Mouse (Mus musculus) hindbrain, embryonic 11.5 days (tissue): ENCODE data around the gene Afg1l. TPM values are rescaled to one million over a fixed set of nuclear protein-coding genes. Genes with fewer than 3 reads are reported as not detected.

Source experiments
- ATAC-seq: fragments of 200-750 bp; cut with Nextera tagmentation; 2 replicates; pipeline ENCODE4 v1.8.0; 2017; ENCODE audit warnings: mild to moderate bottlenecking, moderate TSS enrichment, moderate library complexity; ENCODE audit not compliant: low FRiP score
- DNase-seq: peaks from one replicate; pipeline ENCODE4 v3.0.0-alpha.2; 2015; ENCODE audit warnings: low spot score
- H3K27ac ChIP-seq: fragments of 300-500 bp; sonication (generic); 2 replicates; pipeline ENCODE4 v1.5.1; 2014; ENCODE audit warnings: mild to moderate bottlenecking, low read depth, low read length
- H3K27me3 ChIP-seq: fragments of 300-500 bp; sonication (generic); 2 replicates; pipeline ENCODE4 v1.6.1; 2014; ENCODE audit warnings: mild to moderate bottlenecking, low read length, moderate library complexity, mixed read lengths; ENCODE audit not compliant: control insufficient read depth, insufficient read depth
- H3K36me3 ChIP-seq: fragments of 300-500 bp; sonication (generic); 2 replicates; pipeline ENCODE4 v1.6.1; 2014; ENCODE audit warnings: mild to moderate bottlenecking, low read length, moderate library complexity, mixed read lengths; ENCODE audit not compliant: control insufficient read depth, insufficient read depth
- H3K4me1 ChIP-seq: fragments of 300-500 bp; sonication (generic); replicated peaks from 2 replicates; pipeline ENCODE4 v1.6.1; 2014; ENCODE audit warnings: low read length, mixed read lengths; ENCODE audit not compliant: control insufficient read depth, insufficient read depth
- H3K4me2 ChIP-seq: fragments of 300-500 bp; sonication (generic); replicated peaks from 2 replicates; pipeline ENCODE4 v1.6.1; 2014; ENCODE audit warnings: mild to moderate bottlenecking, low read depth, low read length
- H3K4me3 ChIP-seq: fragments of 300-500 bp; sonication (generic); 2 replicates; pipeline ENCODE4 v1.5.1; 2014; ENCODE audit warnings: low read depth, low read length
- H3K9ac ChIP-seq: fragments of 300-500 bp; sonication (generic); 2 replicates; pipeline ENCODE4 v1.6.1; 2014; ENCODE audit warnings: low read depth, low read length
- H3K9me3 ChIP-seq: fragments of 300-500 bp; sonication (generic); 2 replicates; pipeline ENCODE4 v1.6.1; 2016; ENCODE audit warnings: low read length; ENCODE audit not compliant: control insufficient read depth
- WGBS: fragments of 180-500 bp; shearing (Covaris S2); extraction: QIAGEN DNeasy Blood & Tissue Kit; methylation state at CpG from one replicate; pipeline ENCODE4 v1.1.7; 2014; 5-methylcytosine and 5-hydroxymethylcytosine counted together
- polyA plus RNA-seq: library from polyadenylated mRNA; unstranded; fragments of >200 nt; fragmentation: Nextera tagmentation; extraction: Ambion mirVana; gene quantifications from 2 replicates; pipeline ENCODE4 v1.2.1, GENCODE M21; 2014

Afg1l gene
- polyA plus RNA-seq, 1 experiment from 2014 or later, result 5.1 TPM

- DNase-seq (peak; percentile 3), ATAC-seq (no peak)
- Histone ChIP-seq H3K27me3 (no peaks in the 10 kb centered on the region), H3K4me3 (no peak overlapping the region), H3K36me3 (no peaks in the 10 kb centered on the region), H3K9me3 (no peaks in the 10 kb centered on the region), H3K4me2 (no peak overlapping the region), H3K4me1 (peaks cover 4% of the 10 kb centered on the region), H3K9ac (no peak overlapping the region), H3K27ac (no peak overlapping the region)
- 42% methylated on average over 10 of the region's 10 CpGs for WGBS
These were observed 60.7 kb downstream of the Afg1l start for GRCm38 (mm10) chr10:42417530-42418174.

GRCm38 (mm10) chr10:42415821-42416470 lies 62.4 kb downstream of the Afg1l start:
- WGBS, result 88% methylated on average over 4 of the region's 4 CpGs
- ATAC-seq (no peak), DNase-seq (no peak)
- no peak overlapping the region for H3K4me3 ChIP-seq
- no peak overlapping the region for H3K27ac ChIP-seq
- no peak overlapping the region for H3K9ac ChIP-seq
- H3K36me3 ChIP-seq, result no peaks in the 10 kb centered on the region
- H3K9me3 ChIP-seq, result no peaks in the 10 kb centered on the region
- H3K27me3 ChIP-seq, result no peaks in the 10 kb centered on the region
- no peak overlapping the region for H3K4me2 ChIP-seq
- peaks cover 4% of the 10 kb centered on the region for H3K4me1 ChIP-seq

- Histone ChIP-seq H3K4me1 (no peaks in the 10 kb centered on the region), H3K9ac (no peak overlapping the region), H3K9me3 (no peaks in the 10 kb centered on the region), H3K4me3 (no peak overlapping the region), H3K27ac (no peak overlapping the region), H3K4me2 (no peak overlapping the region), H3K27me3 (no peaks in the 10 kb centered on the region), H3K36me3 (no peaks in the 10 kb centered on the region)
- no peak for ATAC-seq
- 80% methylated on average over 6 of the region's 6 CpGs for WGBS
- DNase-seq, result no peak
These were observed 67.4 kb downstream of the Afg1l start for GRCm38 (mm10) chr10:42410748-42411537.

- Histone ChIP-seq H3K9ac (no peak overlapping the region), H3K27ac (no peak overlapping the region), H3K36me3 (no peaks in the 10 kb centered on the region), H3K27me3 (no peaks in the 10 kb centered on the region), H3K9me3 (no peaks in the 10 kb centered on the region), H3K4me1 (no peaks in the 10 kb centered on the region), H3K4me3 (no peak overlapping the region), H3K4me2 (no peak overlapping the region)
- ATAC-seq, result no peak
- DNase-seq, result no peak
- 81% methylated on average over 11 of the region's 11 CpGs for WGBS
These were observed 87.9 kb downstream of the Afg1l start for GRCm38 (mm10) chr10:42390436-42390835.

- no peak for DNase-seq
- Histone ChIP-seq H3K36me3 (no peaks in the 10 kb centered on the region), H3K4me2 (no peak overlapping the region), H3K4me1 (no peaks in the 10 kb centered on the region), H3K4me3 (no peak overlapping the region), H3K9me3 (no peaks in the 10 kb centered on the region), H3K27me3 (no peaks in the 10 kb centered on the region), H3K9ac (no peak overlapping the region), H3K27ac (no peak overlapping the region)
- ATAC-seq, result no peak
These were observed 90.2 kb downstream of the Afg1l start for GRCm38 (mm10) chr10:42388181-42388580.

GRCm38 (mm10) chr10:42384946-42385644 lies 93.3 kb downstream of the Afg1l start:
- DNase-seq (no peak), ATAC-seq (no peak)
- Histone ChIP-seq H3K36me3 (no peaks in the 10 kb centered on the region), H3K9me3 (no peaks in the 10 kb centered on the region), H3K4me2 (no peak overlapping the region), H3K4me1 (no peaks in the 10 kb centered on the region), H3K27me3 (no peaks in the 10 kb centered on the region), H3K27ac (no peak overlapping the region), H3K4me3 (no peak overlapping the region), H3K9ac (no peak overlapping the region)
- WGBS, result 42% methylated on average over 13 of the region's 13 CpGs

- WGBS, result 61% methylated on average over 6 of the region's 6 CpGs
- no peaks in the 10 kb centered on the region for H3K27me3 ChIP-seq
- no peak overlapping the region for H3K27ac ChIP-seq
- no peak overlapping the region for H3K4me2 ChIP-seq
- no peaks in the 10 kb centered on the region for H3K9me3 ChIP-seq
- no peak overlapping the region for H3K9ac ChIP-seq
- H3K36me3 ChIP-seq, result no peaks in the 10 kb centered on the region
- DNase-seq (no peak), ATAC-seq (no peak)
- H3K4me1 ChIP-seq, result no peaks in the 10 kb centered on the region
- no peak overlapping the region for H3K4me3 ChIP-seq
These were observed 94.7 kb downstream of the Afg1l start for GRCm38 (mm10) chr10:42383708-42384107.

GRCm38 (mm10) chr10:42364216-42364615 lies 114.1 kb downstream of the Afg1l start:
- no peak for DNase-seq
- no peak overlapping the region for H3K9ac ChIP-seq
- H3K4me3 ChIP-seq, result no peak overlapping the region
- no peaks in the 10 kb centered on the region for H3K36me3 ChIP-seq
- no peak overlapping the region for H3K4me2 ChIP-seq
- H3K4me1 ChIP-seq, result no peaks in the 10 kb centered on the region
- no peaks in the 10 kb centered on the region for H3K27me3 ChIP-seq
- 85% methylated on average over 10 of the region's 10 CpGs for WGBS
- ATAC-seq, result no peak
- H3K27ac ChIP-seq, result no peak overlapping the region
- H3K9me3 ChIP-seq, result no peaks in the 10 kb centered on the region
